Mouse (Mus musculus) forebrain, embryonic 14.5 days (tissue): ENCODE data around the gene Pax6. TPM values are rescaled to one million over a fixed set of nuclear protein-coding genes. Genes with fewer than 3 reads are reported as not detected.
A peak's percentile ranks its signal among the peaks of the same experiment; 100 is the strongest.

Source experiments
- ATAC-seq: fragments of 200-750 bp; cut with Nextera tagmentation; 2 replicates; pipeline ENCODE4 v1.8.0; 2017; ENCODE audit warnings: mild to moderate bottlenecking, moderate library complexity
- DNase-seq: peaks from one replicate; pipeline ENCODE4 v3.0.0-alpha.2; 2015; ENCODE audit warnings: low spot score
- H3K27ac ChIP-seq: fragments of 300-500 bp; sonication (generic); 2 replicates; pipeline ENCODE4 v1.5.1; 2014; ENCODE audit warnings: low read depth, mild to moderate bottlenecking, control low read depth, low read length, moderate library complexity
- H3K27me3 ChIP-seq: fragments of 300-500 bp; sonication (generic); replicated peaks from 2 replicates; pipeline ENCODE4 v1.6.1; 2014; ENCODE audit warnings: low read length, control low read depth, mixed read lengths; ENCODE audit not compliant: control insufficient read depth, insufficient read depth
- H3K36me3 ChIP-seq: fragments of 300-500 bp; sonication (generic); 2 replicates; pipeline ENCODE4 v1.6.1; 2014; ENCODE audit warnings: low read length, control low read depth; ENCODE audit not compliant: control insufficient read depth, insufficient read depth
- H3K4me1 ChIP-seq: fragments of 300-500 bp; sonication (generic); 2 replicates; pipeline ENCODE4 v1.6.1; 2014; ENCODE audit warnings: antibody characterized with exemption, low read length, control low read depth; ENCODE audit not compliant: control insufficient read depth, insufficient read depth
- H3K4me2 ChIP-seq: fragments of 300-500 bp; sonication (generic); 2 replicates; pipeline ENCODE4 v1.6.1; 2014; ENCODE audit warnings: mild to moderate bottlenecking, control low read depth, low read length
- H3K4me3 ChIP-seq: fragments of 300-500 bp; sonication (generic); 2 replicates; pipeline ENCODE4 v1.5.1; 2014; ENCODE audit warnings: low read depth, low read length, control low read depth
- H3K9ac ChIP-seq: fragments of 300-500 bp; sonication (generic); 2 replicates; pipeline ENCODE4 v1.6.1; 2014; ENCODE audit warnings: mild to moderate bottlenecking, low read length, control low read depth, moderate library complexity
- H3K9me3 ChIP-seq: fragments of 300-500 bp; sonication (generic); replicated peaks from 2 replicates; pipeline ENCODE4 v1.6.1; 2016; ENCODE audit warnings: low read length, control low read depth, mixed read lengths; ENCODE audit not compliant: control insufficient read depth
- WGBS: fragments of 180-500 bp; shearing (Covaris S2); extraction: QIAGEN DNeasy Blood & Tissue Kit; methylation state at CpG from one replicate; pipeline ENCODE4 v1.1.7; 2014; 5-methylcytosine and 5-hydroxymethylcytosine counted together
- polyA plus RNA-seq: library from polyadenylated mRNA; unstranded; fragments of >200 nt; fragmentation: Nextera tagmentation; extraction: Ambion mirVana; gene quantifications from 2 replicates; pipeline ENCODE4 v1.2.1, GENCODE M21; 2014

The Pax6 gene
- polyA plus RNA-seq = 44.5 and 51.8 TPM in 2 replicates

DNA sequence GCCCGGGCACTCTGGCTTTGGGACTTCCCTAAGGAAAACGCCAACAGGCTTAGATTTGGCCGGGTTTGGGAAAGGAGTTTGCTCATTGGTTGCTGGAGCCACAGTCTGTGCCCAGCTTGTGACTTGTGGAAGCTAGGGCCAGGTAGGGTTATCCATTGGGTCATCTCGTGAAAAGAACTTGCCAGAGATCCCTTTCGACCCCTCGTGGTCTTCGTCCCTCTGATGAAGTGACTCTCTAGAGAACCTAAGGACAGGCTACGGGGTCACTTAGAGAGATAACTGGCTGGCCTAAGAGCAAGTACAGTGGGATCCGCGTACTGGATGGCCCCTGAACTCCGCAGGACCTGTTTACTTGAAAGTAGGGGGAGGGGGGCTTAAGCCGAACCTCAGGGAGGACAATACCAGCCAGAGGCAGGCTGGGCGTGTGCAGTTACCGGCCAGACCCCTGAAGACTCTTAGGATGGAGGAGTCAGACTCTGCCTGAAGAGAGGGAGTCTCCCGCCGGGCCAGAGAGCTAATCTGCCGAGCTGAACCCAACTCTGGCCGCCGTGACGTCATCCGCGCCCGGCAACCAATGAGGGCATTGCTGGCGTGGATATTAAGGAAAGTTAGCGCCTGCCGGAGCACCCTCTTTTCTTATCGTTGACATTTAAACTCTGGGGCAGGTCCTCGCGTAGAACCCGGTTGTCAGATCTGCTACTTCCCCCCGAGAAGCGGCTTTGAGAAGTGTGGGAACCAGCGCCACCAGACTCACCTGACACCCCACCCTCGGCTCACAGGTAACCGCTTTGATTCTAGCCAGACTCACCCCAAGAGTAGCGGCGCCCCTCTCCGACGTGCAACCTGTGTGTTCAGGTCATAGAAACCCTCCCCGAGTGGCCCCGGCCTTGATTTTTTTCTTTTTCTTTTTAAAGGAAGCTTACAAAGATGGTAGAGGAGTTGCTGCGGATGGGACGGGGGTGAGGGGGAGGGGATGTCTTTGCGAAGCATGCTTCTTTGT is at the start of gene Pax6:
TSS of gene Pax6 (plus strand) at position 630 of the 1,000 bp plus-strand sequence.
- peak; percentile 57 for DNase-seq
- H3K9me3 ChIP-seq = no peaks in the 10 kb centered on the region
- peak within 1 kb of the TSS; percentile 33; the same call in 1 of the 2 replicates for H3K27ac ChIP-seq
- 2% methylated on average over 44 of the region's 44 CpGs for WGBS
- H3K27me3 ChIP-seq = peaks cover 72% of the 10 kb centered on the region
- peak within 1 kb of the TSS; percentile 96 for H3K9ac ChIP-seq
- 0 out of 2 replicates have a peak, but pooled peaks have one; percentile 14 for ATAC-seq
- H3K4me3 ChIP-seq = peak within 1 kb of the TSS; percentile 67
- peak within 1 kb of the TSS; percentile 66 for H3K4me2 ChIP-seq
- H3K4me1 ChIP-seq = peaks cover 23% of the 10 kb centered on the region
- no peaks in the 10 kb centered on the region for H3K36me3 ChIP-seq

DNA sequence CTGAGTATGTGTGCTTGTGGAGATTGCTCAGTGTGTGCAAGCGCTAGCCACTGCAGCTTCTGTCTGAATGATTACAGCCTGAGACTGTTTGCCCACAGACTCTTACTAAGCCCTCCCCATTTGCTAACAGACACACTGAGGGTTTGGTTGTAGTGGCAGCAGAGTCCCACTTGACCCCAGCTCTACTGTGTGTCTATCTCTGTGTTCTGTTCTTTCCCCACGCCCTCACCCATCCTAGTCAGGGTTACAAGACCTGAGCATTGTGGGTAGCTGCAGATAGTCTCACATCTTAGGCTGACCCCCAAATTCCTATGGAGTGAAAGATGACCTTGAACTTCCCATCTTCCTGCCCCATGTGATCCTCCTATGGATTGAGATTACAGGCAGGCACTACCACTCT is 19.8 kb upstream of the Pax6 start:
- Histone ChIP-seq H3K4me2 (no peak overlapping the region), H3K9me3 (no peaks in the 10 kb centered on the region), H3K27me3 (no peaks in the 10 kb centered on the region; the same call in 1 of the 2 replicates), H3K36me3 (no peaks in the 10 kb centered on the region), H3K4me3 (no peak overlapping the region), H3K9ac (no peak overlapping the region), H3K27ac (no peak overlapping the region), H3K4me1 (no peaks in the 10 kb centered on the region)
- 92% methylated on average over 2 of the region's 2 CpGs for WGBS
- DNase-seq (no peak), ATAC-seq (no peak)

DNA sequence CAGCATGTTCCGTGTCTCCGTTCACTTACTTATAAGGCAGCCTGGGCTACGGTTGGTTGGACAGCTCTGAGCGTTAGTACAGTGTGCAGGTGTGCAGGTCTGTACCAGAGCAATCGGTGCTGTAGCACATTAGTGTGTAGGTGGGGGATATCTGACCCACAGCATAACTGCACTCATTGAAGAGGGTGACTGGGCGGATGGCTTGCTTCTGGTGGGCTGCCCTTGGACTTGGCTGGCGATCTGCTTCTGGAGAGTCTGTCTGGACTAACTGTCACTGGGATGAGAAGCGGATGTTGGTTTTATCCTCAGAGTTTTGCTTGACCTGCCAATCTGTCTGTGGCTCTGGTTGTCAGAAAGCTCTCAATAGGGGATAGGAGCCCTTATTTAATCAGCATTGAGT is 12.2 kb upstream of the Pax6 start:
- no peak overlapping the region for H3K27ac ChIP-seq
- H3K9me3 ChIP-seq = no peaks in the 10 kb centered on the region
- peaks cover 26% of the 10 kb centered on the region for H3K27me3 ChIP-seq
- H3K36me3 ChIP-seq = no peaks in the 10 kb centered on the region
- 90% methylated on average over 8 of the region's 8 CpGs for WGBS
- ATAC-seq (no peak), DNase-seq (no peak)
- H3K4me3 ChIP-seq = no peak overlapping the region
- no peak overlapping the region for H3K4me2 ChIP-seq
- no peak overlapping the region for H3K9ac ChIP-seq
- peaks cover 10% of the 10 kb centered on the region for H3K4me1 ChIP-seq

DNA sequence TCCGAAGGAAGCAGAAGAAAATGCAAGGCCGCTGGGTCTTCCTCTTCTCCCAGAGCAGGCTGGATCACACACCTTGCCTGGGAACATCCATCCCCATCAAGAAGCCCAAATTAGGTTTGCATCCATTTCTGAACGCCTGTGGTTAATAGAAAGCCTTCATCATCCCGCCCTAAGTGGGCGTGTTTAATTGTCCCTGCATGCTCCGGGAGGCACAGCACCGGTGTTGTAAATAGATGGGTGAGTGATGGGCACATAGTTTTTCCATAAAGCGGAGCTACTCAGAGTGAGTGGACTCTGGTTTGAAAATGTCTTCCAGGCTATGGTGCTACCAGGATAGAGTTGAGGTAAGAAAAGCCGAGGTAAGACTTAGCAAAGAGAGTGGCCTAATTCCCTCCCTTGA is 9.3 kb upstream of the Pax6 start:
- 13% methylated on average over 9 of the region's 9 CpGs for WGBS
- peak; percentile 6 for DNase-seq

DNA sequence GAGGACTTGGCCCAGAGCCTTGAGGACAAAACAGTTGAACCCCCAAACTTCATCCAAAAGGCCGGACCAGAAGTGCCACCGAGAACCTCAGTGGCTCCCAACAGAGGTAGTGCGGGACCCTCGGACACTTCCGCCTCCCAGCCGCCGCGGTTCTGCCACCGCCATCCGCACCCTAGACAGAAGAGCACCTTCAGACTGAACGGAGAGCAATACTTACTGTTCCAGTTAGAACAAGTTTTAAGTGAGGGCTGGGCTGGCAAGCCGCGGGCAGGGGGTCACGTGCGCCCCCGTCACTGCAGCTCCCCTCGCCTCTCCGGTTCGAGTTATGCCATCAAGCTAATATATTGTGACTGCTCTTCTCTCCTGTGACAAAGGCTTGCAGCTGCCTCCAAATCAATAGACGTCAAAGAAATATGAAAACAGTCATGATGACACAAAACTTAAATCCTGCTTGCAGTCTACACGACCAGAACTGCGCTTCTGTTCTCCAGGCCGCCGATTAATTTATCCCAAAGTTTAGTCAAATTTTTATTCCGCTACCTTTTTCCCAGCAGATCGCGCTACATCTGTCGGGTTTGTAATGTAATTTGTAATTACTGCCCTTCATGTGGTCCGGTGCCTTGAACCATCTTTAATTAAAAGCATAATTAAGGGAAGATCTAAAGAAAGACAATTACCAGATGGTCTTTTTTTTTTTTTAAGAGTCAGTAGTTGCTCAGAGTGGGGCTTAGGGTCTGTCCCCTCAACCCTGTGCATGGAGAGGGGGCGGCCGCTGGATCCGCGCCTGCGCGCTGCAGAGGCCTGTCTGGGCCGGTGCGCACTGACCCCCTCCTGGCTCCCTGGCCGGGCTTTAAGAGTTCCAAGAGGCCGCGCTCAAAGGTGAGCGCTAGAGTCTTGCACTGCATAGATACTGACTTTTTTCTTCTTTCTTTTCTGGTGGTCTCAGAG is 8.5 kb upstream of the Pax6 start:
- Histone ChIP-seq H3K27ac (no peak overlapping the region), H3K4me1 (peaks cover 15% of the 10 kb centered on the region), H3K27me3 (peaks cover 42% of the 10 kb centered on the region), H3K4me2 (peak overlapping the region; percentile 44), H3K4me3 (peak overlapping the region; percentile 21), H3K9me3 (no peaks in the 10 kb centered on the region), H3K9ac (peak overlapping the region; percentile 29; the same call in 1 of the 2 replicates), H3K36me3 (no peaks in the 10 kb centered on the region)
- 3% methylated on average over 41 of the region's 41 CpGs for WGBS
- peak; percentile 74 for ATAC-seq
- DNase-seq = peak; percentile 50

More for the DNA sequence above, 9.3 kb upstream of the Pax6 start:
- H3K27me3 ChIP-seq = peaks cover 35% of the 10 kb centered on the region
- H3K4me2 ChIP-seq = peak overlapping the region; percentile 44
- H3K4me1 ChIP-seq = peaks cover 15% of the 10 kb centered on the region
- no peak for ATAC-seq
- H3K36me3 ChIP-seq = no peaks in the 10 kb centered on the region
- H3K9me3 ChIP-seq = no peaks in the 10 kb centered on the region
- H3K27ac ChIP-seq = no peak overlapping the region
- peak overlapping the region; percentile 21; the same call in 1 of the 2 replicates for H3K4me3 ChIP-seq
- H3K9ac ChIP-seq = no peak overlapping the region; the same call in 1 of the 2 replicates

DNA sequence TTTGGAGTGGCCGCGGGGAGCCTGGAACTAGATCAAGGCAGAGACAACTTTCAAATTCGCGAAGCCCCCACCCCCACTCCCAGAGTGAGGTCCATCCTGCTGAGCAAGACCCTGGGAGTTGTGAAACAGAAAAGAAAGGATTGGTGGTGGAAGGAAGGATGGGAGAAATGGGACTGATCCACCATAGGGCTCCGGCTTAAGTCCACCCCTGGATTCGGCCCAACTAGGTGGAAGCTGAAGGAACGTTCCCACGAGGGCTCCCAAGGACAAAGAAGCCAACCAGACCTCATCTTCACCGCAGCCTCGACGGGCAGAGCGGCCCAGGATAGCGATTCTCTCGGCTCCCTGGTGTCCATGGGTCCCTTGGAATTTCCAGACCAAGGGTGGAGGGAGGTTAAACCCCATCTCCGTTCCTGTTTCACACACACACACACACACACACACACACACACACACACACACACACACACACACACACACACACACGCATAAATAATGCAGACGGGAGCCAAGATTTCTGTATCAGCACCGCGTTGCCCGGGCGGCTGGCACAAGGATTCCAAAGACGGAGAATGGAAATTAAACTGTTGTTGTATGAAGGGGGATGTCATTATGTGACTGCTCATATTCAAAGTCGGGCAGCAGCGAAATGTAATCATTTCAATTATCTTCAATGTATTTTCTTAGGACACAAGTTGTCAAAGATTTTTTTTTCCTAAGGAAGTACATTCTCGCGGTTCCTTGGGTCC is 7.7 kb upstream of the Pax6 start:
- Histone ChIP-seq H3K27ac (0 out of 2 replicates have a peak overlapping the region, but pooled peaks have one; percentile 21), H3K4me3 (peak overlapping the region; percentile 21; the same call in 1 of the 2 replicates), H3K36me3 (no peaks in the 10 kb centered on the region), H3K9ac (no peak overlapping the region), H3K4me2 (peak overlapping the region; percentile 44), H3K9me3 (no peaks in the 10 kb centered on the region), H3K27me3 (peaks cover 51% of the 10 kb centered on the region), H3K4me1 (peaks cover 15% of the 10 kb centered on the region)
- DNase-seq (peak; percentile 58), ATAC-seq (peak; percentile 16; the same call in 1 of the 2 replicates)
- 3% methylated on average over 26 of the region's 26 CpGs for WGBS

DNA sequence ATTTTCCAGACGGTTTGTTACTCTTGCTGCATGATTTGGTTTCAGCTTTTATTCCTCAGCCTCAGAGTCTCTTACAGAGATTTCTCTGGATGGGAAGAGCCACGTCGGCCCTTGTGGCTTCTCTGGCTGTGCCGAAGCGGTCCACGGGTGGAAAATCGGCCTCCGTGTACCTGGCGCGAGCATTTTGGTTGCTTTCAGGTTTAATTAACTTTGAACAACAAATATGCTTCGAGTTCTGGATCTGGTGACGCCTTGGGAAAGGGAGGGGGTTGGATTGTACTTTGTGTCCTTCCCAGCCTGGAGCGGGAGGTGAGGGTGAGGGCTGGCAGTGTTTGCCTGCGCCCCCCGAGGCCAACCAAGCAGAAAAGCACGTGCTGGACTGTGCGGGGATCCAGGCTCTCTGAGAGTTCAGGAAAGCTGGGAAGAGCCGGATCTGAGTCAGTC is 7.1 kb upstream of the Pax6 start:
- H3K27ac ChIP-seq = peak overlapping the region; percentile 21; the same call in 1 of the 2 replicates
- peak overlapping the region; percentile 44 for H3K4me2 ChIP-seq
- no peaks in the 10 kb centered on the region for H3K9me3 ChIP-seq
- H3K27me3 ChIP-seq = peaks cover 57% of the 10 kb centered on the region
- 1% methylated on average over 18 of the region's 18 CpGs for WGBS
- peaks cover 15% of the 10 kb centered on the region for H3K4me1 ChIP-seq
- DNase-seq = peak; percentile 43
- H3K36me3 ChIP-seq = no peaks in the 10 kb centered on the region
- 0 out of 2 replicates have a peak, but pooled peaks have one; percentile 40 for ATAC-seq
- no peak overlapping the region for H3K4me3 ChIP-seq
- no peak overlapping the region for H3K9ac ChIP-seq

DNA sequence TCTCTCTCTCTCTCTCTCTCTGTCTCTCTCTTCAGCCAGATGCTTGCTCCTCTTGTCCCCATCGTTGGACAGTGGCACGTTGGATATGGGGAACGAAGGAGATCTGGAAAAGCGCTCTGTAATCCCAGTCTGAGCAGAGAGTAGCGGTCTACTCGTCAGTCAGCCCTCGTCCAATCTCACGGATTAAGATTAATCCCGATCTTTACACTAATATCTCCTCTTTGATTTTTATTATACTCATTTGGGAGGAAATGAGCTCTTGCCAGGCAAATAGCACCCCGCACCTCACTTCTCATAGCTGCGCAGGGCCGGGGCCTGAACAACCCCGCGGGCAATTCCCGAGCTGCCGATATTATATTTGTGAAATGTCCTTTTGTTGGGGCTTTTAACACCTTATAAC is 6.6 kb upstream of the Pax6 start:
- Histone ChIP-seq H3K9me3 (no peaks in the 10 kb centered on the region), H3K27me3 (peaks cover 56% of the 10 kb centered on the region), H3K27ac (no peak overlapping the region), H3K4me2 (no peak overlapping the region), H3K9ac (no peak overlapping the region), H3K4me3 (no peak overlapping the region), H3K4me1 (peaks cover 15% of the 10 kb centered on the region), H3K36me3 (no peaks in the 10 kb centered on the region)
- 8% methylated on average over 16 of the region's 16 CpGs for WGBS
- DNase-seq = no peak
- ATAC-seq = no peak
